In the genomic region with DNA sequence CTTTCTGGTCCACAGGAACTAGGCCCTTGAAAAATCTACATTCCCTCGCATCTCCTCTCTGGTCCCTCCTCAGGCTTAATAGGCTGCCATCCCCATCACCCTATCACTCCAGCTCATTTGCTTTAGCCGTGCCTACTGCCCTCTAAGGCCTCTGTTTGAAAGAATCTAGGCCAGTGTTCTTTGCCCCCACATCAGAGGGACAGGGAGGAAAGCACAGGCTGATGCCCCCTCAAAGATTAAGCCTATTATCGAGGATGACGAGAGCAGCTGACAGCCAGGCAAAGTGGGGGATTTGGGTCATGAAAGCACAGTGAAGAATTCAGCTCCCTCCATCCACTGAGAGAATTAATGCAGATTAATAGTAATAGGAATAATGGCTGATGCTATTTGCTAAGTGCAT, we compare ENCODE assay signal across 15 mouse cellular contexts.
"Had no signal": no experiment of that assay in that cellular context is flagged by ENCODE, and none has a peak within 500 bp of the region (broad histone marks: within the 10 kb centered on the region; RNA-seq: fewer than 3 reads in every experiment).

No protein-coding gene starts in this region.

- ATAC-seq: intestine, embryonic 15.5 days; lung, postnatal 0 days had no signal

- H3K36me3 ChIP-seq: intestine, embryonic 15.5 days; limb, embryonic 10.5 days; liver, embryonic 15.5 days had no signal

- H3K4me2 ChIP-seq: intestine, embryonic 15.5 days; liver, embryonic 11.5 days; liver, embryonic 15.5 days; neural tube, embryonic 15.5 days had no signal

- H3K9ac ChIP-seq: intestine, embryonic 15.5 days; liver, embryonic 15.5 days; neural tube, embryonic 15.5 days had no signal

- H3K9me3 ChIP-seq: intestine, embryonic 15.5 days; limb, embryonic 10.5 days; liver, embryonic 15.5 days; neural tube, embryonic 15.5 days had no signal

- H3K27me3 ChIP-seq: intestine, embryonic 15.5 days; liver, embryonic 15.5 days; neural tube, embryonic 15.5 days had no signal

- DNase-seq: kidney, adult 18-20 months; kidney, postnatal 25 days; lung, adult 2 months; lung, postnatal 36 days; right cerebral cortex, adult 18-20 months; thymus, adult 18-20 months; thymus, postnatal 14 days had no signal

- H3K4me1 ChIP-seq: intestine, embryonic 15.5 days; limb, embryonic 10.5 days; liver, embryonic 15.5 days; neural tube, embryonic 15.5 days had no signal

- H3K27ac ChIP-seq: intestine, embryonic 15.5 days; left cerebral cortex, adult 2 months; limb, embryonic 10.5 days; liver, embryonic 15.5 days; neural tube, embryonic 15.5 days had no signal

- H3K4me3 ChIP-seq: intestine, embryonic 15.5 days; left cerebral cortex, adult 2 months; limb, embryonic 10.5 days; liver, embryonic 15.5 days; myocyte; neural tube, embryonic 15.5 days had no signal
